Mouse (Mus musculus): ENCODE results near the gene Bub3. TPM values are rescaled to one million over a fixed set of nuclear protein-coding genes. Genes with fewer than 3 reads are reported as not detected.

Bub3 gene
- total RNA-seq (2021) = 10 to 100 TPM; 32.5 to 32.8 TPM

GRCm38 (mm10) chr7:131559986-131560696 is at the start of gene Bub3:
Bub3 (plus strand) TSS chr7:131560222.
- peak; percentile 89 for DNase-seq (ENCODE audit: low spot score)
- intact Hi-C loops (cut with DNase I) = loop anchor here (2.0 to 10.0 kb wide), 4 partner anchors 15 to 995 kb away; partner anchors contain the start of genes 2310057M21Rik, Acadsb and Ikzf5

- DNase-seq (ENCODE audit: low spot score) = peak; percentile 41
- intact Hi-C loops (cut with DNase I) = loop anchor here (1.0 to 10.0 kb wide), 2 partner anchors 342 to 675 kb away; no protein-coding TSS in a partner anchor
Measured at GRCm38 (mm10) chr7:131539979-131540378, 20.0 kb upstream of the Bub3 start.

- intact Hi-C loops (cut with DNase I) = loop anchor here (10.0 kb wide), 1 partner anchor 673 kb away; no protein-coding TSS in a partner anchor
- no peak for DNase-seq (ENCODE audit: low spot score)
Measured at GRCm38 (mm10) chr7:131541184-131542114, 18.6 kb upstream of the Bub3 start.

- intact Hi-C loops (cut with DNase I) = loop anchor here (10.0 kb wide), 1 partner anchor 673 kb away; no protein-coding TSS in a partner anchor
- DNase-seq (ENCODE audit: low spot score) = no peak
Measured at GRCm38 (mm10) chr7:131542115-131542871, 17.7 kb upstream of the Bub3 start, which contains the start of gene Hmx3. Hmx3 (plus strand) TSS chr7:131542867.

GRCm38 (mm10) chr7:131542872-131543622 is 17.0 kb upstream of the Bub3 start:
- intact Hi-C loops (cut with DNase I) = loop anchor here (10.0 kb wide), 1 partner anchor 672 kb away; no protein-coding TSS in a partner anchor
- DNase-seq (ENCODE audit: low spot score) = no peak

- intact Hi-C loops (cut with DNase I) = loop anchor here (2.0 to 10.0 kb wide), 2 partner anchors 15 to 671 kb away; no protein-coding TSS in a partner anchor
- DNase-seq (ENCODE audit: low spot score) = no peak
Measured at GRCm38 (mm10) chr7:131543623-131544481, 16.2 kb upstream of the Bub3 start.

- no peak for DNase-seq (ENCODE audit: low spot score)
- intact Hi-C loops (cut with DNase I) = loop anchor here (2.0 to 10.0 kb wide), 2 partner anchors 14 to 670 kb away; no protein-coding TSS in a partner anchor
Measured at GRCm38 (mm10) chr7:131544871-131545270, 15.2 kb upstream of the Bub3 start.

GRCm38 (mm10) chr7:131545701-131546385 is 14.2 kb upstream of the Bub3 start:
- DNase-seq (ENCODE audit: low spot score) = no peak
- intact Hi-C loops (cut with DNase I) = loop anchor here (2.0 to 10.0 kb wide), 2 partner anchors 13 to 669 kb away; no protein-coding TSS in a partner anchor

GRCm38 (mm10) chr7:131546423-131546822 is 13.6 kb upstream of the Bub3 start:
- intact Hi-C loops (cut with DNase I) = loop anchor here (10.0 kb wide), 1 partner anchor 668 kb away; no protein-coding TSS in a partner anchor
- no peak for DNase-seq (ENCODE audit: low spot score)

GRCm38 (mm10) chr7:131547481-131547880 is 12.5 kb upstream of the Bub3 start:
- intact Hi-C loops (cut with DNase I) = loop anchor here (10.0 kb wide), 1 partner anchor 667 kb away; no protein-coding TSS in a partner anchor

GRCm38 (mm10) chr7:131548473-131548872 is 11.5 kb upstream of the Bub3 start, which contains the start of gene Hmx2:
Hmx2 (plus strand) TSS chr7:131548773.
- no peak for DNase-seq (ENCODE audit: low spot score)
- intact Hi-C loops (cut with DNase I) = loop anchor here (10.0 kb wide), 1 partner anchor 666 kb away; no protein-coding TSS in a partner anchor

More at GRCm38 (mm10) chr7:131547481-131547880, 12.5 kb upstream of the Bub3 start:
- no peak for DNase-seq (ENCODE audit: low spot score)

GRCm38 (mm10) chr7:131551471-131551870 is 8.6 kb upstream of the Bub3 start:
- intact Hi-C loops (cut with DNase I) = loop anchor here (10.0 kb wide), 1 partner anchor 1003 kb away; no protein-coding TSS in a partner anchor
- DNase-seq (ENCODE audit: low spot score) = no peak

GRCm38 (mm10) chr7:131551931-131552741 is 7.9 kb upstream of the Bub3 start:
- intact Hi-C loops (cut with DNase I) = loop anchor here (10.0 kb wide), 1 partner anchor 1003 kb away; no protein-coding TSS in a partner anchor
- DNase-seq (ENCODE audit: low spot score) = no peak

- no peak for DNase-seq (ENCODE audit: low spot score)
- intact Hi-C loops (cut with DNase I) = loop anchor here (10.0 kb wide), 1 partner anchor 1002 kb away; no protein-coding TSS in a partner anchor
Measured at GRCm38 (mm10) chr7:131552781-131553180, 7.2 kb upstream of the Bub3 start.

GRCm38 (mm10) chr7:131553771-131554175 is 6.2 kb upstream of the Bub3 start:
- intact Hi-C loops (cut with DNase I) = loop anchor here (10.0 kb wide), 1 partner anchor 1001 kb away; no protein-coding TSS in a partner anchor
- DNase-seq (ENCODE audit: low spot score) = no peak
